Mouse (Mus musculus) midbrain, embryonic 10.5 days (tissue): Measurements from ENCODE around the gene Mrps5. TPM values are rescaled to one million over a fixed set of nuclear protein-coding genes. Genes with fewer than 3 reads are reported as not detected.
"Not testable (repeated sequence)": the region's sequence is repeated elsewhere in the genome, so short reads cannot be mapped to it uniquely, and the experiment has no call there.

Source experiments
- DNase-seq: peaks from one replicate; pipeline ENCODE4 v3.0.0-alpha.2; 2017; ENCODE audit warnings: low spot score
- H3K27ac ChIP-seq: fragments of 300-500 bp; sonication (generic); replicated peaks from 2 replicates; pipeline ENCODE4 v1.5.1; 2016; ENCODE audit warnings: mild to moderate bottlenecking
- H3K27me3 ChIP-seq: fragments of 300-500 bp; sonication (generic); 2 replicates; pipeline ENCODE4 v1.6.1; 2016; ENCODE audit warnings: low read depth, mild to moderate bottlenecking; ENCODE audit not compliant: poor library complexity, severe bottlenecking
- H3K36me3 ChIP-seq: fragments of 300-500 bp; sonication (generic); 2 replicates; pipeline ENCODE4 v1.6.1; 2016; ENCODE audit warnings: mild to moderate bottlenecking, moderate library complexity
- H3K4me1 ChIP-seq: fragments of 300-500 bp; sonication (generic); 2 replicates; pipeline ENCODE4 v1.6.1; 2016
- H3K4me3 ChIP-seq: fragments of 300-500 bp; sonication (generic); 2 replicates; pipeline ENCODE4 v1.5.1; 2016; ENCODE audit warnings: mild to moderate bottlenecking, moderate library complexity
- H3K9me3 ChIP-seq: fragments of 300-500 bp; sonication (generic); replicated peaks from 2 replicates; pipeline ENCODE4 v1.6.1; 2016; ENCODE audit warnings: mild to moderate bottlenecking
- WGBS: fragments of 180-500 bp; shearing (Covaris S2); methylation state at CpG from one replicate; pipeline ENCODE4 v1.1.7; 2016; 5-methylcytosine and 5-hydroxymethylcytosine counted together
- polyA plus RNA-seq: library from polyadenylated mRNA; unstranded; fragments of >200 nt; fragmentation: Nextera tagmentation; extraction: Ambion mirVana; gene quantifications from 2 replicates; pipeline ENCODE4 v1.2.1, GENCODE M21; 2016

Mrps5 gene
- polyA plus RNA-seq, 1 experiment from 2014 or later = 169 TPM

DNA sequence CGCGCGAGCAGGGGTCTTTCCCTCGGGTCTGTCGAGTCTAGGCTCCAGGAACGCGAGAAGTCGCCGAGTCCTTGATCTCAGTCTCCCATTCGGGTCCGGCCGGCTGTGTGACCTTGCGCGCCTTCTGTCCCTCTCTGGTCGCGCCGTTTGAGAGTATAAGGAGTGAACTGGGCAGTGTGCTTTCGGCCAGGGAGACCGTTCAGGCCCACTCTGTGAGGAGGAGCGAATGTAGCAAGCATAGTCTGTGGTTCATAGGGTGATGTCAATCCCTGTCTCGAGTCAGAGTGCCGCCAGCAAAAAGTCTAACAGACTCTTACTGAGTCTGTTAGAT lies 457 bp downstream of the Mrps5 start:
- peak overlapping the region; percentile 81 for H3K4me3 ChIP-seq
- H3K9me3 ChIP-seq = no peaks in the 10 kb centered on the region
- no peaks in the 10 kb centered on the region for H3K27me3 ChIP-seq
- peak overlapping the region; percentile 100 for H3K27ac ChIP-seq
- no peak for DNase-seq
- H3K36me3 ChIP-seq = peaks cover 19% of the 10 kb centered on the region
- WGBS = under 1% methylated on average over 22 of the region's 22 CpGs
- peaks cover 44% of the 10 kb centered on the region for H3K4me1 ChIP-seq

DNA sequence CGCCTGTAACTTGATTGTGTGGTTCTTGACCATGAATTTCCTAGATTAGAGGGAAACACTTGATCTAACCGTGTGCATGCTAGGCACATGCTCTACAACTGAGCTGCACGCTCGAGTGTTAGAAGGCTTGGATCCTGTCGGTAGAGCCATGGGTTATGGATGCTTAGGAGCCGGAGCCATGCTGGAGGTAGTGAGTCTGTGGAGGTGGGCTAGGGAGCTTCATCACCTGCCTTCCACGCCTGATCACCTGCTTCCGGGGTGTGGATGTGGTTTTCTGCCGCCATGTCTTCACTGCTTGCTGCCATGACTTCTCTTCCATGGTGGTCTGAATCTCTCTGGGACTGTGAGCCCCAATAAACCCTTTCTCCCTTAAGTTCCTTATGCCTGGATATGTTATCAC lies 1.9 kb downstream of the Mrps5 start:
- Histone ChIP-seq H3K9me3 (no peaks in the 10 kb centered on the region), H3K27ac (no peak overlapping the region), H3K4me1 (peaks cover 39% of the 10 kb centered on the region), H3K36me3 (peaks cover 32% of the 10 kb centered on the region), H3K4me3 (peak overlapping the region; percentile 81; the same call in 1 of the 2 replicates), H3K27me3 (no peaks in the 10 kb centered on the region)
- WGBS = 94% methylated on average over 9 of the region's 9 CpGs
- DNase-seq = no peak

DNA sequence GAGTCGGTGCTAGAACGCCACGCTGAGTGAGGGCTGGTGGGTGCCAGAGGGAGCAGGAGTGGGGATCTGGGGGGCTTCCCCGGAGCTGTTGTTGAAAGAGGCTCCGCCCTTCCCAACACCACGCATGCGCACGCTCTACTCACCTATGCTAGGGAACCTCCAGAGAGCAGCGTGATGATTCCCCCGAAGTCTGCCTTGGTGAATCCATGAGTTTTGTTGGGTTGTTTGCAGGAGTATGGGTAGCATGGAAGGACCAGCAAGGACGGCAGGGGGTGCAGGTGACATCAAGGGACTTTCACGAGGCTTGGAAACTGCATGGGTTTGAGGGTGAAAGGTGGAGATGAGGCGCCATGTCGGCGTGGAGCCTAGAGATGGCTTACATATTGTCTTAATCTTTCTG lies 3.2 kb downstream of the Mrps5 start:
- 82% methylated on average over 15 of the region's 15 CpGs for WGBS
- Histone ChIP-seq H3K27me3 (no peaks in the 10 kb centered on the region), H3K27ac (no peak overlapping the region), H3K36me3 (peaks cover 46% of the 10 kb centered on the region), H3K4me1 (peaks cover 31% of the 10 kb centered on the region), H3K9me3 (no peaks in the 10 kb centered on the region), H3K4me3 (no peak overlapping the region)
- no peak for DNase-seq

DNA sequence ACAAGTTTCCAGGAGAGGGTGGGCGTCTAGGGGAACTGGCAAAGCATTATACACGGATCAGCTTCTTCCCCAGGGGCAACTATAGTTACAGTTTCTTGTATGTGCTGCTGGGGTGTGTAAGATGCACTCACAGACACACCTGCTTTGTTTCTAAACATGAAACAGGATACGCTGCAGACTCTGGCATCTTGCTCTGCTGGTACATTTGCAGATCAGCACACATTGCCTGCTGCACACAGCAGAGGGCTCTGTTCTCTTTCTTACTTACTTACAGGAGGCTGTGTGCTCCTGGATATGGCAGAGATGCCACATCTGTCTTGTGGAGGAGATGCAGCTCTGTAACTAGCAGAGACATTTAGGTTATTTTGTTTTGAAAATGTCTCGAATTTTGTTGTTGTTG lies 3.8 kb downstream of the Mrps5 start:
- no peak for DNase-seq
- Histone ChIP-seq H3K4me1 (peaks cover 31% of the 10 kb centered on the region), H3K4me3 (no peak overlapping the region), H3K27ac (no peak overlapping the region), H3K36me3 (peaks cover 52% of the 10 kb centered on the region), H3K27me3 (no peaks in the 10 kb centered on the region), H3K9me3 (no peaks in the 10 kb centered on the region)
- 81% methylated on average over 4 of the region's 4 CpGs for WGBS

DNA sequence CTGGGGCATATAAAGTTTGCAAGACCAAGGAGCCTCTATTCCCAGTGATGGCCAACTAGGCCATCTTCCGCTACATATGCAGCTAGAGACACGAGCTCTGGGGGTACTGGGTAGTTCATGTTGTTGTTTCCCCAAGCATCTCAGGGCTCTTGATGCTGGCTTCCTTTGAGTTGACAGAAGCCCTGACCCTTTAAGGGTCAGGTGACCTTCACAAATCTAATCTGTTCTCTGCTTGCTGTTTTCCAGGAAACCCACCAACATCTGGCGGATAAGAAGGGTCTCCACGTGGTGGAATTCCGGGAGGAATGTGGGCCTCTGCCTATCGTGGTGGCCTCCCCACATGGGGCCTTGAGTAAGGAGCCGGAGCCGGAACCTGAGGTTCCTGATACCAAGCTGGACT lies 16.4 kb downstream of the Mrps5 start:
- Histone ChIP-seq H3K4me1 (peaks cover 16% of the 10 kb centered on the region), H3K36me3 (peaks cover 85% of the 10 kb centered on the region)
- WGBS = 82% methylated on average over 6 of the region's 8 CpGs
- DNase-seq, H3K27me3 ChIP-seq, H3K27ac ChIP-seq, H3K4me3 ChIP-seq, H3K9me3 ChIP-seq: not testable (repeated sequence)

DNA sequence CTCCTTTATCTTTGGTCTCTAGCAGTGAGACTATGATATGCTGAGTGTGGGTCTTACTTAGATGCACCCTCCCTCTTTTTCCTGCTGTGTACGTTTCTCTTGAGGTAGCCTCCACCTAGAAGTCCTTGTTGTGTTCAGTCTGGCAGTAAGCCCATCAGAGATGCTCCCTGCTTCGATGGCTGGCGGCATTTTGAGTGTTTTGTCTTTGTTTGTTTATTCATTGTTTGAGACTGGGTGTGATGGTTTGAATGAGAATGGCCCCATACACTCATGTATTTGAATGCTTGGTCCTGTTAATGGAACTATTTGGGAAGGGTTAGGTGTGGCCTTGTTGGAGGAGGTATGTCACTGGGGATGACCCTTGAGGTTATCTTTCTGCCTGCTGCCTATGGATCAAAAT lies 18.2 kb downstream of the Mrps5 start:
- 92% methylated on average over 3 of the region's 3 CpGs for WGBS
- Histone ChIP-seq H3K27ac (no peak overlapping the region), H3K27me3 (no peaks in the 10 kb centered on the region), H3K4me3 (no peak overlapping the region), H3K9me3 (no peaks in the 10 kb centered on the region), H3K4me1 (peaks cover 33% of the 10 kb centered on the region), H3K36me3 (peaks cover 67% of the 10 kb centered on the region)
- no peak for DNase-seq

DNA sequence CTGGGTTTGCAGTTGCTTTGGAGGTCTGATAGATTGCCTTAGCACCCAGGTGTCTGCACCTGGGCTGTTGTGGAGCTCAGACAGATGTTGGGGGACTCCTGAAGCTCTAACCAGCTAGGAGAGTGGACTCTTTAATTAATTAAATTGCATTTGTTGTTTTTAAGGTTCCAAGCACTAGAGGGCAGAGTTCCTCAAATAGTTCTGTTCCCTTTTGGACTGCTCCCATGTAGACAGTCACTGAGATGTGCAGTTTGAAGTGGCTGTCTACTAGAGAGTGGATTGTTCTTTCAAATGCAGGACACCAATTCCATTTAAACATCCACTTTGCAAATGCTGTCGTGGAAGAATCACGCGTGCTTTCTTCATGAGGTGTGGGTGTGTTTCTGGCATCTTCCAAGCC lies 21.2 kb downstream of the Mrps5 start:
- H3K9me3 ChIP-seq = no peaks in the 10 kb centered on the region
- H3K27ac ChIP-seq = no peak overlapping the region
- peaks cover 33% of the 10 kb centered on the region for H3K4me1 ChIP-seq
- DNase-seq = no peak
- H3K36me3 ChIP-seq = peaks cover 37% of the 10 kb centered on the region
- 44% methylated on average over 3 of the region's 3 CpGs for WGBS
- no peak overlapping the region for H3K4me3 ChIP-seq
- H3K27me3 ChIP-seq = no peaks in the 10 kb centered on the region

DNA sequence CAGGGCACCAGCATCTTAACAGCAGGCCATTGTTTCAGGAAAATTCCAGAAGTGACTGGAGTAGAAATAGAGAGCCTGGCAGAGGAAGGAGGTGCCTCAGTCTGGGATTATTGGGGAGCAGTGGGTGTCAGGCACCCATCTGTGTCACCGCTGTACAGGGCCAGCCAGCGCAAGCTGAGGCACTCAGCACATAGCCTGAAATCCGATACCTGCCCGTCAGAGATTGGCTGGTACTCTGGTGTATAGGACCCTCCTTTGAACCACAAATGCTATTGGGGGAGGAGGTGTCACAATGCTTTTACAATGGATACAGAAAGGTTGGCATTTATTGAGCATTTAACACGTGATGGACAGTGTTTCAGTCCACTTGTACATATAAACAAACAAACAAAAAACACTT lies 22.0 kb downstream of the Mrps5 start:
- no peaks in the 10 kb centered on the region for H3K27me3 ChIP-seq
- 8% methylated on average over 5 of the region's 5 CpGs for WGBS
- H3K4me3 ChIP-seq = no peak overlapping the region
- no peak overlapping the region for H3K27ac ChIP-seq
- H3K4me1 ChIP-seq = peaks cover 33% of the 10 kb centered on the region
- no peak for DNase-seq
- no peaks in the 10 kb centered on the region for H3K9me3 ChIP-seq
- peaks cover 30% of the 10 kb centered on the region for H3K36me3 ChIP-seq

DNA sequence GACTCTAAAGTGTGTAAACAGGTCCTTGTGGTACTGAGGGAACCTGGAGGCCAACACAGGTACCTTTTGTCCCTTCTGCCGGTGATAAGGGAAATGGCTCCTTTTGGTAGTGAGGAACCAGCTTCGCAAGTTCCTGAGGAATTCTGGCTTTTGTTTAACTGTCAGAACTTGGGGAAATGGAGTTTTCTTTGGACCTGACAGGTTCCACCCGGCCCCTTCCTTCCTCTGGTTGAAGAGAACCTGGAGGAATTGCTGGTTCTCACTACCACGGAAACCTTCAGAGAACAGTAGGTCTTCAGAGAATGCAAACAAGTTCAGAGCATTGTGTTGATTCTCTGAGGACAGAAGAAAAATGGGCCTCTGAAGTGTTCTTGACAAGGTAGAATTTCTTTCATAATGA lies 24.4 kb downstream of the Mrps5 start:
- Histone ChIP-seq H3K4me1 (peaks cover 33% of the 10 kb centered on the region), H3K36me3 (peaks cover 6% of the 10 kb centered on the region), H3K27me3 (no peaks in the 10 kb centered on the region), H3K9me3 (no peaks in the 10 kb centered on the region), H3K4me3 (no peak overlapping the region), H3K27ac (no peak overlapping the region)
- 88% methylated on average over 4 of the region's 4 CpGs for WGBS
- no peak for DNase-seq

DNA sequence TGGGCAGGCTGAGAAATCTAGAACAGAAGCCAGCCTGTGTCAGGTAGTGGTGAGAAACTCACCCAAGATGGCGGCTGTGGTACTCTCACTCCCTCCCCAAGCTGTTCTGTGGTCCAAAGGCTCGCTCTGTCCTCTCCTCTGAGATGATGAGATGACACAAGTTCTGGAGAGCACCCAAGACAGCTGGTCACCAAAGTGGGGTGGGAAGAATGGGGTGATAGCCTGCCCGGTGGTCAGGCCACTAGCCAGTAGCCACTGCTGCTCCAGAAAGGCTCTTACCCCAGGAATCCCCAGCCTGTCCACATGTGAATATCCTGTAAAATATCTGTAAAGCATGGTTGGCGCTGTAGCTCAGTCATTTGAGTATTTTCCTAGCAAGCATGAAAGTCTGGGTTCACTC lies 25.3 kb downstream of the Mrps5 start:
- no peaks in the 10 kb centered on the region for H3K9me3 ChIP-seq
- no peak overlapping the region for H3K27ac ChIP-seq
- no peak overlapping the region for H3K4me3 ChIP-seq
- WGBS = 88% methylated on average over 4 of the region's 4 CpGs
- H3K27me3 ChIP-seq = no peaks in the 10 kb centered on the region
- H3K4me1 ChIP-seq = peaks cover 28% of the 10 kb centered on the region
- DNase-seq = no peak
- H3K36me3 ChIP-seq = no peaks in the 10 kb centered on the region

DNA sequence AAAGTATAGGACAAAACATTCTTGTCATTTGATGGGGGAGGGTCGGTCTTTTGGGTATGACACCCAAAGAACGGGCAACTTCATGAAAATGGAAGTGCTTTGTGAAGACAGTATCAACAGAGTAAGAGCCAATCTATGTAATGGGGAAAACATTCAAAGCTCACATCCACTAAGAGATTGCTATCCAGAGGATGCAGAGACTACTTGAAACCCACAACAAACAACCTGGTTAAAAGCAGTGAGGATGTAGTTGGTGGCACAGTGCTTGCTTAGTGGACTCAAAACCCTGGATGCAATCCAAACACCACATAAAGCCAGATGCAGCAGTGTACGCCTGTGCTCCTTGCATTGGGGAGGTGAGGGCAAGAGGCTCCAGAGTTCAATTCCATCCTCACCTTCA lies 32.3 kb downstream of the Mrps5 start:
- Histone ChIP-seq H3K36me3 (no peaks in the 10 kb centered on the region), H3K9me3 (no peaks in the 10 kb centered on the region), H3K4me3 (no peak overlapping the region), H3K27ac (no peak overlapping the region), H3K4me1 (no peaks in the 10 kb centered on the region), H3K27me3 (no peaks in the 10 kb centered on the region)
- 90% methylated on average over 3 of the region's 3 CpGs for WGBS
- no peak for DNase-seq

DNA sequence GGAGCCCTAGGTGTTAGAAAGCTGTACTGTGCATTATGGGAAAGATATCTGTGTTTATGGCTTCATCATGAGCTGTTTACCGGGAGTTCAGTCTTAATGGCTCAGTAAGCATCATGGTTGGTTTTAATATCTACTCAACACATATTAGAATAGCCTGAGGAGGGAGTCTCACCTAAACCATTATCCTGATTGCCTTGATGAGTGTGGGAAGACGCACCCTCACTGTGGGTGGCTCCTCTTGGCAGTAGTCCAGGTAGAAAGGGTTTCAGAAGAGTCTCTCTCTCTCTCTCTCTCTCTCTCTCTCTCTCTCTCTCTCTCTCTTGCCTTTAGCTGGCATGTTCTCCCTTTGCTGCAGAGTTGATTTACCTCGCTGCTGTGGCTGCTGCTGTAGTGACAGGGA lies 35.0 kb downstream of the Mrps5 start:
- no peaks in the 10 kb centered on the region for H3K9me3 ChIP-seq
- 64% methylated on average over 3 of the region's 3 CpGs for WGBS

DNA sequence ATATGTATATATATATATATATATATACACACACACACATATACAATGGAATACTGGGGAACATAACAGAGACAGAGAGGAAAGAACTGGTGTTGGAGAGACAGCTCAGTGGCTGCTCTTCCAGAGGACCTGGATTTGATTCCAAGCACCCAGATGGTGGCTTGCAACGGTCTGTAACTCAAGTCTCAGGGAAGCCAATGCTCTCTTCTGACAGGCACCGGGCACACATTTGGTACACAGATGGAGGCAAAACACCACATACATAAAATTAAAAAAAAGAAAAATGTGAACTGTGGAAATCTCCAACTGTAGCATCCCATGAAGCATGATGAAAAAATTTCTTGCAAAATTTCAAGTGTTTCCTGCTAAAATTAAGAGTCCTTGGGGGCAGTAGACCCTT lies 37.8 kb downstream of the Mrps5 start:
- DNase-seq = no peak
- H3K36me3 ChIP-seq = no peaks in the 10 kb centered on the region
- H3K9me3 ChIP-seq = no peaks in the 10 kb centered on the region
- H3K4me1 ChIP-seq = peaks cover 10% of the 10 kb centered on the region
- H3K4me3 ChIP-seq = no peak overlapping the region
- WGBS = 90% methylated on average over 2 of the region's 2 CpGs
- H3K27ac ChIP-seq = no peak overlapping the region
- H3K27me3 ChIP-seq = no peaks in the 10 kb centered on the region

More for the DNA sequence above, 35.0 kb downstream of the Mrps5 start:
- Histone ChIP-seq H3K4me1 (peaks cover 7% of the 10 kb centered on the region), H3K27ac (no peak overlapping the region), H3K27me3 (no peaks in the 10 kb centered on the region), H3K4me3 (no peak overlapping the region), H3K36me3 (no peaks in the 10 kb centered on the region)
- DNase-seq = no peak

DNA sequence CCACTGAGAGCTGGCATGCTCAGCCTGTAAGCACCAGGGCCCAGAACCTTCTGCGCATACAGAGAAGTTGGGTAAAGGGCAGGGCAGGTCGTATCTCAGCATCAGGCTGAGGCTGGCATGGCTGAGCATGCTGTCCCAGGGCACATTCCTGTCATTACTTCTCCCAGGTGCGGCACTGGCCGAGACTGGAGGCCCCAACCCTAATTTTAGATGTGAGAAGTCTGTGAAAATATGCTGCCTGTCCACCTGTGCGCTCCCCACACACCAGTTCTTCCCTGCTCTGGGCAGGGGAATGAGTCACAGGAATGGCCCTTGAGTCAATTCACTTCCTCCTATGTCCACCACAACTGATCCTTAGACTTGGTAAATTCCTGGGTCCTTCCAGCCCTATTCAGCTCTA lies 38.6 kb downstream of the Mrps5 start:
- H3K36me3 ChIP-seq = no peaks in the 10 kb centered on the region
- H3K4me1 ChIP-seq = peaks cover 10% of the 10 kb centered on the region
- no peak overlapping the region for H3K4me3 ChIP-seq
- no peak overlapping the region for H3K27ac ChIP-seq
- WGBS = 77% methylated on average over 5 of the region's 5 CpGs
- no peaks in the 10 kb centered on the region for H3K27me3 ChIP-seq
- no peaks in the 10 kb centered on the region for H3K9me3 ChIP-seq
- DNase-seq = no peak
